Mouse (Mus musculus) kidney, adult 18-20 months (tissue): ENCODE data around the gene Dkkl1.
A peak's percentile ranks its signal among the peaks of the same experiment; 100 is the strongest.

Experiments used
- DNase-seq: peaks from one replicate; pipeline ENCODE4 v3.0.0; 2021

Dkkl1 gene

DNA sequence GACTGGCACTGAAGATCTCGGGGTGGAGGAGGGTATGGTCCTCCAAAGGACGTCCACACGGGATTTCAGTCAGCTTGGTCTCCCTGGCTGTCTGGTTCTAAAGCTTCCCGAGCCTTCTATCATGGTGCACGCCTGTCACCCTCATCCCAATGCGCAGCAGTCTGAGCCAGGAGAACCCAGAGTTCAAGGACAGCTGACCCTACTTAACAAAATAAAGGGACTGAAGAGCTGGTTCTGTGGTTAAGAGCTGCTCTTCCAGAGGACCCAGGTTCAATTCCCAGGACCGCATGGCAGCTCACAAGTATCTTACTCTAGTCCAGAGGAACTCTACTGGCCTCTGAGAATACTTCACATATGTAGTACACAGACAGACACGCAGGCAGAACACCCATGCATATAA is 17.1 kb upstream of the Dkkl1 start:
- DNase-seq, result no peak

DNA sequence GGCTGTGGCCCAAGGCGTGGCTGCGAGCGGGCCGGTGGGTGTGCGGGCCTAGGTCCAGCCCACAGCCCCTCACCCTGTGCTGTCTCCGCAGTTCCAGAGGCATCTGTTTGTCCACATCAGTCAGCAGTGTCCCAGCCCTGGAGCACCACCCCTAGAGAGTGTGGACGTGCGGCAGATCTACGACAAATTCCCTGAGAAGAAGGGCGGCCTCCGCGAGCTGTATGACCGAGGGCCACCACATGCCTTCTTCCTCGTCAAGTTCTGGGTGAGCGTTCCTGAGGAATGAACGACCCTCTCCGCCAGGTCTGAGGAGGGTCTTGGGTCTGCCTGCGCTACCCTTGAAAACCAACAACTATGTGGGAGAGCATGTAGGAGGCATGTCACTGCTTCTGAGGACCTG is 16.6 kb upstream of the Dkkl1 start:
- DNase-seq, result no peak

DNA sequence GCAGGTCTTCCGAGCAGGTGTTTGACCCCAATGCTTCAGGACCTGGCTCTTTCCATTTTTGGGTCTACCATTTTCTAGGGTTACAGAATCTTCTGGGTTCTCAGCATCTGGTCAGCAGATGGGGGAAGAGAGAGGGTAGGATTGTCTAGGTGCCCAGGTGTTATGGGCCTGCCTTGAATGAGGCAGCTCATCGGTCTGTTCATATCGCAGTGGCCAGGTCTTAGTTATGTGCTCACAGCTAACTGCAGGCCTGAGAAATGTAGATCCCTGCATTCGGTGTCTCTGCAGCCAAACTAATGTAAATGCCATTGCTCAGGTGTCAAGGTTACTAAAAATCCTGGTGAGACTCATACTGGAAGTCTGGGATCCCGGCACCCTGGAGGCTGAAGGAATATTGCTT is 14.5 kb upstream of the Dkkl1 start:
- DNase-seq, result no peak

DNA sequence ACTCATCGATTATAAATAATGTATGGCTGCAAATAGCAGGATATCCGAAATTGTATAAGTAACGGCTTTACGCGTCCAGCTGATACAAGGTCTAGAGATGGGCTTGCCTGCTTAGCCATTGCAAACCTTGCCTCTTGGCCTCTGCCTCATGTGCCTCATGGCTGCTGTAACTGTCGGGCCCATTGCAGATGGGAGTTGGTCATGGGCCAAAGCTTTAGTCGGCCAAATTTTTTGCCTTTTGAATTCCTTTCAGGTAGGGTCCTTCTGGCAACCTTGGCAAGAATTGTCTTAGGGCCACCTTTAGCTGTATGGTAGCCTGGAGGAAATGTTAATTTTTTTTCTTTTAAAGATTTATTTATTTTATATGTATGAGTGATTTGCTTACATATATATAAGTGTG is 12.9 kb upstream of the Dkkl1 start:
- no peak for DNase-seq

DNA sequence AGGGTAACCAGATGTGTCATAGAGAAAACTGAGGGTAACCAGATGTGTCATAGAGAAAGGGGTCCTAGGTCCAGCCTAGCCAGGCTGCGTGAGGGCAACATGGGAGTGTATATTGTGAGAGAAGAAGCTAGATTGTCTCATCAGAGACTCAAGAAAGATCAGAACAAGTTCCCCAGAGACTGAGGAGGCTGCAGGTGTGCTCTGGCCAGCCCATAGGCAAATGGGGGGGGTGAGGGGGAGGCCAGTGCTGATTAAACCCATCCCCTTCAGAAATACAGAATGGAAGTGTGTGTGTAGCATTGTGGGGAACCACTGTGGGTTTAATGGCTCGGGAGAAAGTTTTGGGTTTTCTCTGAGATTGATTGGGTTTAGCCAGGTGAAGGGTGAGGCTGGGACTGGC is 9.7 kb upstream of the Dkkl1 start:
- DNase-seq, result no peak

DNA sequence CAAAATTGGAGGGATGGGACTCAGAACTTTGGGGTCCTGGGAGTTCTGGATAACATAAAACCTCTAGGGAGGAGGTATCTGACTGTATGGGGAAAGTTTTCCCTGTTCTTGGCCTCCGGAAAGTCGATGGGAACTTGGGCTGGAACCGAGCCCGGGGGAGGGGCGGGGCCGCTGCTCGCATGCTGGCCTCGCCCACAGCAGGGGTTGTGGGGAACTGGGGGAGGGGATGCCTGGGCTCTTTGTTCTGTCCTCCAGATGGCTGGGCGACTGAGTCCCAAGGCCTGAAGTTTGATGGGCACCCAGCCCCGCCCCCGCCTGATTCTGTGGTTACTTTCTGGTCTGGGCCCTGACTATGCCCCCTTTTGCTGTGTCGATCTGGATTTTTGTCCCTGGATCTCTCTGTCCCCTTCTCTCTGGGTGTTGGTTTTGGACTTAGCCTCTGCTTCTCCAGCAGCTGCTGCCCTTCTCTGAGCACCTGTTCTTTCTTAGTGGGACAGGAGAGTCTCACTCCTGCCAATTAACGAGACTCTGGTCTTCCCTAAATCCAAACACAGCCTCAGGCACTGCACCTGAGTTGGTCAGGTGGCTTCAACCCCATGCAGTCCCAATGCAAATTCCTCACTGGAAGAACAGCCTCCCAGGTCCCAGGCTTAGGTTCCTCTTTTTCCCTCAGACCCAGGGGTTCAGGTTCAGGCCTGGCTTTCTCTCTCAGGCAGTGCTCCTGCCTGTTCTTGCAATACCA is 4.7 kb upstream of the Dkkl1 start:
- DNase-seq, result peak; percentile 55

DNA sequence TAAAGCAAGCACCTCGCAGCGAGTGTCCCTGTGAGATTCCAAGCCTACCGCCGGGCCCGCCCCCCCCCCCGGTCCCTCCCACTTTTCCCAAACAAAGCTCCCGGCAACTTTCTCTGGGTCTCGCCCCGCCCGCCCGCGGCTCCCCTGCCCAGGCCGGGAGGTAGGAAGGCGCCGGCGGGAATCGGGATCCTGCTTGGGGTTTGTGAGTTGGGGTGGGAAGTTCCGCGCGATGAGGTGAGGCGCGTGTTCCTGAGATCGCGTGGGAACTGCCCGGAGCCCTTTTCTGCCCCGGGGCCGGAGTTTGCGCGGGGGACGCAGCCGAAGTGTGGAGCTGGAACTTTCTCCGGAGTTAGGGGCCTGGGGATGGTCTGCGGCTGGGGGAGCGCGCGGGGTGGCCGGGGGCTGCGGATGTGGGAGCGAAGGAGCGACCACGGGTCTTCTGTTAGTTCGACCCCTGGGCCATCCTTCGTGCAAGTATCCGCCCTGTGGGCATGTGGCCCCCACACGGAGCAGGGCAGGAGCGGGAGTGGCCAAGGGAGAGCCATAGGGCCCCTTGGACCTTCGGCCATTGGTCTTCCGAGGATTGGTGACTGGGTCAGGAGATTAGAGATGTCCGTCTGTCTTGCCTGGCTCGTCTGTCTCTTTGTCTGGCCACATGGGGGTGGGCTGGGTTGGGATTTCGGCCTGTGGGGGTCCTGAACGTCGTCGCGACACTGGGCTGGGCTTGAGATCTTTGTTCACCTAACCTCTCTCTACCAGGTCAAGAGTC is 3.9 kb upstream of the Dkkl1 start, which contains the start of gene Tead2:
Tead2 (plus strand) TSS at position 81 of the 769 bp plus-strand sequence.
- peak; percentile 46 for DNase-seq

DNA sequence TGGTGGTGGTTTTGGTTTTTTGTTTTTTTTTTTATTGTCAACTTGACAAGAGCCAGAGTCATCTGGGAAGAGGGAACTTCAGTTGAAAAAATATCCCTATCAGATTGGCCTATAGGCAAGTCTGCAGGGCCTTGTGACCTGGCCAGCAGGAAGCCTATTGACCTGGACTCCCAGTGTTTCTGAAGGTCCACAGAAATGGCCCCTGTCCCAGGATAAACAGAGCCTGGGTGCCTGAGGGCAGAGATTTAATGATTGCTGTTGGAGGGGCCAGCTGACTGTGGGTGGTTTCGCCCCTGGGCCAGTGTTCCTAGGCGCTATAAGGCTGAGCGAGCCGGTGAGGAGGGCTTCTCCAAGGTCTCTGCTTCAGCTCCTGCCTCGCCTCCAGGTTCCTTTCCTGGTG is 1.8 kb upstream of the Dkkl1 start:
- DNase-seq, result no peak

DNA sequence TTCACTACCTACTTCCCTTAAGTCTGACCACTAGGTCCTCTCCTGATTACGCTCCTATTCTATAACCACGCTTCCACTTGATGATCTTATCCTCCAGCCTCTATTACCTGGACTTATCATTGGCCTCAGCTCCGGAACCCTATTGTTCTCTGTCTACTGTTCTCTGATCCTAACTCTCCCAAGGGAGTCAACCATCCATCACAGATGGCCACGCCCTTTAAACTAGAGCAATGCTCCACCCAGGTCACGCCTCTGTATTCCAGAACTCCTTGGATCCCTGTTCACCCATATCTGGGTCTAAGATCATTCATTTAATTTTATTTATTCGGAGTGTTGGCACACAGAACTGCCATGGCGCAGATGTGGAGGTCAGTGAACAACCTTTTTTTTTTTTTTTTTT is 409 bp upstream of the Dkkl1 start:
- no peak for DNase-seq

DNA sequence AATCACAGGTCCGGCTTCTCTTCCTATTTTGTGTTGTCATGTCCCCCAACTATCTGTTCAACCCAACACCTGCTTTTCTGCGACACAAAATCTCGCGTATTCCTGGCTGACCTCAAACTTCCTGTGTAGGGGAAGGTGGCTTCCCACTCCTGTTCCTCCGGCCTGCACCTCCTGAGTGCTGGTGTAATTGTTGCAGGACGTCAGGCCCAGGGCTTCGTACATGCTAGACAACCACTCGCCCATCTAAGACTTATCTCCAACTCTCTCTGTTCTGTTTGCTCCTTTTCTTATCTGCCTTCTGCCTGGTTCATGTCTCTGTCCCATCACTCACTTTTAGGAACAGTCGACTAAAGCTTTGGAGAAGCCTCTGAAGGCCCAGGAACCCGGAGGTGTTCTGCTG is 877 bp downstream of the Dkkl1 start:
- DNase-seq, result no peak

DNA sequence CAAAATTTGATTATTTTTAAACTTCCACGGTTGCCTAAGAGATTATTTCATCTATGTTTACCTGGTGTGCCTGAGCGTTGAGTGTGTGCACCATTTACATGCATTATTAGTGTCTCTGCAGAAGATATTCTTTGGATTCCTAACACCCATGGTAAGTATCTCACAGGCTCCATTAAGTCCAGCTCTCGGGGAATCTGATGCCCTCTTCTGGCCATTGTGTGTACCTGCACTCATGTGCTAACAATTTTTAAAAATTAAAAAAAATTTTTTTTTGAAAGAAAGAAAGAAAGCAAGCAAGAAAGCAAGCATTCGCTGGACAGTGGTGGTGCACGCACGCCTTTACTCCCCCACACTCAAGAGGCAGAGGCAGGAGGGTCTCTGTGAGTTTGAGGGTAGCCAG is 3.7 kb downstream of the Dkkl1 start:
- no peak for DNase-seq

DNA sequence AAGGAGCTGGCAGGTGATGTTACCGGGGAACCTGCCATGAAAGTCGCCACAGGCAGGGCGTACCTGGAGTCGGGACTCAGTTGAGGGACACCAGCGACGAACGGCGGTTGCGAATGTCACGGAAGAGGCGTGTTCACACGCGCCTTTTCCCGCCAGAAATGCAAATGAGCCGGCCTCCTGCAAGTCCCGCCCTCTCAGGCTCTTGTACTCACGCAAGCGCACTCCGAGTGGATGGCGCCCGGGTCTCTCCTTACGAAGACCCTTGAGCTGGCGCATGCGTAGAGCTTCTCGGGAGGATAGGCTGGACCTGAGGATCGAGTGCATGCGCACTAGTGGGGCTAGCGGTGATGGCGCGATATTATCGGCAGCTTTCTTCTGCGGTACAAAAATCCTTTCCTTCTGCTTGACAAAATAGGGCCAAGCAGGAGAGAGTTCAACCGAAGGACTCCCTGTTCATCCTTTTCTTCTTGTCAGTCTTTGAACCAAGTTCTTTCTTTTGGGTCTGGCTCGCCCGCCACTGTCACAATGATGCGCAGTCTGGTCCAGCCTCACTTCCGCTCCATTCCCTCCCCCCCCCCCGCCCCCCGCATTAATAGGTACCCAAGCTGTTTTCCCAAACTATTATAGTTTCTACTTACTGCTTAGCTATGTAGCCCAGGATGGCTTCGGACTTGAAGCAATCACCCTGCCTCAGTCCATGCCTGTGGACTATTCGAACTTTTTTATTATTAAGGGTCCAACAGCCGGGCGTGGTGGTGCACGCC is 7.4 kb downstream of the Dkkl1 start, which contains the start of gene Ccdc155:
Ccdc155 (minus strand) TSS at position 513 of the 764 bp plus-strand sequence.
- DNase-seq, result peak; percentile 81

DNA sequence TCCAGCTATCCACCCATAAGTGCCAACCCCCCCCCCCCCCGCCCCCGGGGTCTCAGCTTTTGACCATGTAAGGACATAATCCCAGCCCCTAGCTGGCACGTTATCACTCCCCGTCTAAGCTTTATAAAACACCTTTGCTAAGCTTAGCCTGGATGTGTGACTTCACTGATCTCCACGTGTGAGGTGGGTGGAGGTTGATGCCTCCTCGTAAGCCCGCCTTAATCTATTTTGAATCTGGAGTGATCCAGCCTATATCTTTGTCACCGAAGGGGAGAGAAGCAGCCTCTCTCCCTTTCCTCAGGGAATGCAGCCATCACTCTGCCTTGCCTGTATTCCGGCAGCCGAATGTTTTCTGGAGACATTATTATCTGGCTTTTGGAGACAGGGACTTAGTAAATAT is 9.3 kb downstream of the Dkkl1 start:
- no peak for DNase-seq

DNA sequence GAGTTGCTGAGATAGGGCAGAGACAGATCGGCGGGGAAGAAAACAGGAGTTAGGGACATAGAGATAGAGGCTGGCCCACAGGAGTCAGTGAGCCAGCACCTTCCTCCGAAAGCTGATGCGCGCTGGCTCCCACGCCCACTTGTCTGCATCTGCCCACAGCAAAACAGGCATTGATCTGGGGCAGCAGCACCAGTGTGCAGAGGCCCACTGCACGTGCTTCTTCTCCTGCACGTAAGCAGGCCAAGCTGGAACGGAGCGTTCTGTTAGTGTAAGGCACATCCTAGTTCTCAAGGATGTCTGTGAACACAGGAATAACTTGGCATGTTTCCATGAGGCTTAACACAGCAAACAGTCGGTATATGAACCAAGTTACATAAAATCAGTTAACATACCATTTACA is 13.0 kb downstream of the Dkkl1 start:
- DNase-seq, result no peak

DNA sequence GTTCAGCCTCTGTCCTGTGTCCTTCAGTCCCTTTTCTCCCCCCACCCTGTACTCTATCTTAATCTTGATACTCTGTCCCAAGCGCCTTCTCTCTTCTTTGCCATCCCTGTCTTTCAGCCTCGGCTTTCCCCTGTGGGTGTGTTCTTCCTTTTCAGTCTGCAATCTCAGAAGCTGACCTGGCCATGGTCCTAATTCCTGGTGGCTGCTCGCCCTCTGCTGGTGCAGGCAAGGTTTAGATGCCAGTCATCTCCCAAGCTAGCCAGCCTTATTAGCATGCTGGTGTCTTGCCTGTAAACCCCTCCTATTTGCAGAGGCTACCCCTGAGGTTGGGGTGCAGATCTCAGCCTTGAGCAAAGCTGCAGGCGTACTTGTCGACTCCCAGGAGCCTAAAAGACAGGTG is 13.5 kb downstream of the Dkkl1 start:
- peak; percentile 76 for DNase-seq

DNA sequence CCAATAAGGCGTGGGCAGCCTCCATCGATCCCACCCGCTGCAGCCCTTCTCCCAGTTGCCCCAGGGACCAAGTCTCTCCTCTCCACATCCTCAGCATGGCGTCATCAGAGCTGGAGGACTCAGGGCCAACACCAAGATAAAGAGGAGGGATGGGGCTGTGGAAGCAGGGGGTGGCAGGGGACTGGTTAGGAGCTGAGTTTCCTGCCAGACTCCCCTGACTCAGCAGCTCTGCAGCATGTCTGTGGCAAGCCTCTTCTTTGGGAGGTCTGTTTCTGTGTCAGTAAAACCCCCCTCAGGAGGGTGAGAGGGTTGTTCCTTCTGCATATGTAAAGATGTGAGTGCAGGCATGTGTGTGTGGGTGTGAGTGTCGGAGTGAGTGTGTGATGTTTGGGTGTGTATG is 15.0 kb downstream of the Dkkl1 start:
- no peak for DNase-seq

DNA sequence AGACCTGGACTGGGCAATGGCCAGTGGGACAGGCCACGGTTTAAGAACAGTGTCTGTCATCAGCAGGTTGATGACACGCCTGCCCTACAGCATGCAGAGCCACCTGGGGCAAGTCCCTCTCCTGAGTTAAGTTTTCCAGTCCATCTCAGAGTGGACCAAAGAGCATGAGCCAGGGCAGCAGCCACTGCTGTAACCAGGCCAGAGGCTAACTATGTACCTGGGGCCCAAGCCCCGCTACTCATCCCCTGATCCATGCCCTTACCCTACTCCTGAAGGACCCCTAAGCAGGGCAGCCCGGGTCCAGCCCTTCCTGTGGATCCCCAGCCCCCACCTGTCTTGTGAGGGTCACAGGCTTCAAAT is 15.8 kb downstream of the Dkkl1 start:
- no peak for DNase-seq

DNA sequence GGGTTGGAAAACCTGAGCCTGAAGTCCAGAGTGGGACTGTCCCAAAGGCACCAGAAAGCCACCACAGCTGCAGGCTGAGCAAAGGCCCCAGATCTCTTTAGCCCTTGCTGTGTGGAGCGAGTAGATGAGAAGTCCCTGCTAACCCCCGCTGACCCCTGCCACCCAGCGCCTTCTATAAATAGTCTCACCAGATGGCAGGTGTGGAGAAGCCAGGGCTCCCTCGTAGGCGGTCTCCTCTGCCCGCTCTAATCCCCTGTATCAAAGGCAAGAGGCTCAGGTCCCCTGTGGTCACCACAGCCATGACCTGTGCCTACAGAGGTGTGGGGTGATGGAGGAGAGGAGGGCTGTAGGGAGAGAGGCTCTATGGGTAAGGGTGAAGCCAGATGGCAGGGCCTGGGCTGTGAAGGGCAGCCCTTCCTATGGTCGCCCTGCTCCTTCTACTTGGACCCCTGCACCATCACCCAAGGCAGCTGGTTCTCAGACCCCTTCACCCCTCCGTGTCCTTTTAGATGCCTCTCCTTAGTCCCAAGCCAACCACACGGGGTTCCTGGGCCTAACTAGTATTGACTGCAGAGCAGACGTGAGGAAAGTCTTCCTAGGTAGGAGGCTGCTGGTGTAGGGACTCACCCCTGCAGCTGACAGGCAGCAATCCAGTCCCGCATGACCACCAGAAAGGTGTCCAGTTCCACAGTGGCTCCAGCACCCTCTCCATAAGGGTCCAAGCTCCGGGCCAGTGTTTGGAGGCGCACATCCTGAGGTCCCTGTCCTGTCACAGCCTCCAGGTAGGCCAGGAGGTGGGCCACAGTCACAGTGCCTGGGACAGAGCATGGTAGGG is 16.4 kb downstream of the Dkkl1 start:
- no peak for DNase-seq

DNA sequence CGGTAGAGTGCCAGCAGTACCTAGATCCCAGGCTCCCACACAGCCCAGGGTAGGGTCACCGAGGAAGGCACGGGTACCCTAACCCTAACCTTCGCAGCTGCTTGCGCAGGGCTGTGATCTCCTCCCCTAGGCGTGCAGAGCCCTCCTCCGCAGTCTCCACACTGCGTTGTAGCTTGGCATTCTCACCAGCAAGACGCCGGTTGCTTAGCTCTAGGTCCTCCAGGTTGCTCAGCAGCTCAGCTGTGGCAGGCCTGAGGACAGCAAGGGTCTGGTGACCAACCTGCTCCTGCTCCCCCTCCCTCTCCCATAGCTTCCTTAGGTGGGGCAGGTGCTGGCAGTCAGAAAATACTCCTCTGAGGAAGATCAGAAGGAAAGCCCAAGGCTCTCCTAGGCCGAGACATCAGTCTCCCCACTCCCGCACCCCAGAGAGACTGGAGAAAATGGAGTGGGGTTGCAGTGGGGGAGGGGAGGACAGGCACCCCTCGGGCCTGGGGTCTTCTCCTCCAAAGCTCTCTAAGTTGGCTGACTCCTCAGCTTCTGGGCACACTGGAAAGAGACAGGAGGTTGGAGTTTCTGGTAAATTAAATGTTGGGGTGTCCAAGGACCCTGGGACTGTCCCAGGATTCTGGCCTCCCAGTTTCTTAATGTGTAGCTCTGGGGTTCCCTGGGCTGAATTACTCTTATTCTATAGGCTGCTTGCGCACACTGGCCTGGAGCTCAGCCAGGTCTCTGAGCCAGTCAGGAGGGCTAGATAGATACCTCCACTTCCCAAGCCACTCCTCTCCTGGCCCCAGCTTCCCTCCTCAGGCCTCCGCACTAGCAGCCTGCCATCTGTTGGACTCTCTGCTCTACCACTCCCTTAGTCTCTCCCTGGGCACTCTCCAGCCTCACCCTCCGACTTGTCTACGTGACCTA is 17.8 kb downstream of the Dkkl1 start:
- no peak for DNase-seq

DNA sequence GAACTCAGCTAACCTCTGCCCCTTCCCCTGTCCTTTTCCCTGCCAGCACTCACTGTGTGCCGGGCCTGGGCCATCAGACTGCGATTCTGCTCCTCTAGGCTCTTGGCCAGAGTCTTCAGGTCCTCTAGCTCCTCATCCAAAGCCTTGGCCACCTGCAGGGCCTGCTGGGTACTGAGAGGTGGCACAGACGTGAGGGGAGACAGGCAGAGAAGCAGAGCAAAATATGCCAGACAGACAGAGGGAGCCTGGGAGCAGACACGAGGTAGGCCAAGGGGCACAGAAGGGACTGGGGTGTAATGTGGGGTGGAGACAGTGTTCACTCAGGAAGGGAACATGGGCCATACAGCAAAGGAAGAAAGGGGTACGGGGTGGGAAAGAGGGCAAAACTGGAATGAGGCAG is 18.5 kb downstream of the Dkkl1 start:
- DNase-seq, result no peak

DNA sequence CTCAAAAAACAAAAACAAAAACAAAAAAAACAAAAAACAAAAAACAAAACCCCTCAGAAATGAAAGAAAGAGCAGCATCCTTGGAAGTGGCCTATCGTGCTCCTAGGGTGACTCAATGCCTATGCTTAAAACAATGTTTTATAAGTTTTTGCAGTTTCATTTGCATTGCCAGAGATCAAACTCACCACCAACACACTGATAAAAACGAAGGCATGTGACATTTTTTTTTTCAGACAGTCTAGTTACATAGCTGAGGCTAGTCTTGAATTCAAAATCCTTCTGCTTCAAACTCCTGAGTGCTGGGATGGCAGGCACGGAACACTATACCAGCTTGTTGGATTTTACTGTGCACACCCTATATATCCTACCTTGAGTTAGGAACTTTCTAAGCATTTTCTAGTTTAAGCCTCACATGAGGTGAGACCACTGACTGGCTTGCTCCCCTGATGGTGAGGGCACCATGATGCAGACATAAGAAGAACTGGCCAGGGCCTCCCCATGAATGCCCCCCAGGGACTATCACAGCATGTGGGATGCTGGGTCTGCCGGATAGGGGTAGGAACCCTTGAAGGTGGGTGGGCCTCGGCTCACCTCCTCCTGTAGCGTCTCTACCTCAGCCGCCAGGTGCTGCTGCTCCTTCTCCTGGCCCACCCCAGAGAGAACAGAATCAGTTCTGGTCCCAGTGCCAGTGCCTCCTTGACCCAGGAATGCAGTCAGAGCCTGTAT is 19.2 kb downstream of the Dkkl1 start:
- DNase-seq, result no peak
